In the genomic region with DNA sequence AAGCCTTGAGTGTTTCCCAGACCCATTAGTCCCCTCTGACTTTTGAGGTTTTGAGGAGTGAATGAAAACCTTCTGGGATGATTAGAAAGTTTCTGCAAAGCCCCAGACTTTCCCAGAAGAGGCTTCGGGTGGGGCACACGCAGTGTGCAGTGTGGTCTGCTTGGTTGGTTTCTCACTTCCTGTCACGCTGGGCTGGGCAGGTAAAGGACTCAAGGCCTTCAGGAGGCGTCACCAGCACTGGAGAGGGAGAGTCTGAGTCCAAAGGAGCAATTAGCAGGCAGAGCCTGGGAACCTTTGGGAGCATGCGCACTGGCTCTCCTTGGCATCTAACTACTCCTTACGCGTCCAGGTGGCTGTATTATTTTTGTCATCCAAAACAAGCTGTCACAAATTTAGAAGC, we compare ENCODE assay signal across 16 mouse cellular contexts. TPM values are rescaled to one million over a fixed set of nuclear protein-coding genes. Genes with fewer than 3 reads are reported as not detected.
DNase-seq lines count a peak whose midpoint lies in the region; ATAC-seq lines count a peak whose summit lies in the region.
"Had no signal": no experiment of that assay in that cellular context is flagged by ENCODE, and none has a peak within 500 bp of the region (broad histone marks: within the 10 kb centered on the region; RNA-seq: fewer than 3 reads in every experiment).

No protein-coding gene starts in this region.

- no peaks in the 10 kb centered on the region for H3K36me3 ChIP-seq in intestine, embryonic 16.5 days (ENCODE audit: control insufficient read depth, insufficient read depth, low read length)
- H3K36me3 ChIP-seq in liver, embryonic 11.5 days (ENCODE audit: control insufficient read depth, insufficient read depth, low read length): no peaks in the 10 kb centered on the region
- no peaks in the 10 kb centered on the region for H3K36me3 ChIP-seq in midbrain, embryonic 16.5 days (ENCODE audit: control insufficient read depth, insufficient read depth, low read length)
- H3K36me3 ChIP-seq: embryonic facial prominence, embryonic 10.5 days; forebrain, embryonic 10.5 days; heart, embryonic 13.5 days; liver, embryonic 15.5 days; neural tube, embryonic 12.5 days had no signal

- DNase-seq in B cell, adult 2 months: peak; percentile 24 to 32
- DNase-seq in cerebellum, adult 18-20 months: peak; percentile 77 to 85
- DNase-seq in kidney, postnatal 25 days: peak; percentile 70 to 89
- DNase-seq in liver, embryonic 11.5 days (ENCODE audit: low spot score): no peak
- no peak for DNase-seq in urinary bladder, postnatal 25 days (ENCODE audit: low spot score)
- no peak for DNase-seq in frontal cortex, postnatal 10 days (ENCODE audit: low spot score in 2 of 2)
- DNase-seq: gastrocnemius, adult 2 months had no signal

- no peaks in the 10 kb centered on the region for H3K4me1 ChIP-seq in intestine, embryonic 16.5 days (ENCODE audit: control insufficient read depth, insufficient read depth, low read length)
- no peaks in the 10 kb centered on the region for H3K4me1 ChIP-seq in liver, embryonic 11.5 days (replicated peaks; ENCODE audit: control insufficient read depth, insufficient read depth, low read length)
- no peaks in the 10 kb centered on the region for H3K4me1 ChIP-seq in midbrain, embryonic 16.5 days (ENCODE audit: control insufficient read depth, insufficient read depth, low read length)
- H3K4me1 ChIP-seq: embryonic facial prominence, embryonic 10.5 days; forebrain, embryonic 10.5 days; heart, embryonic 13.5 days; liver, embryonic 15.5 days; neural tube, embryonic 12.5 days had no signal

- 68% methylated on average over 7 of the region's 7 CpGs for WGBS in intestine, embryonic 16.5 days
- 54% methylated on average over 7 of the region's 7 CpGs for WGBS in liver, embryonic 11.5 days
- WGBS in midbrain, embryonic 16.5 days: 81% methylated on average over 7 of the region's 7 CpGs

- no peak overlapping the region for H3K27ac ChIP-seq in intestine, embryonic 16.5 days (ENCODE audit: low read length)
- no peak overlapping the region for H3K27ac ChIP-seq in liver, embryonic 11.5 days (ENCODE audit: low read depth, low read length)
- H3K27ac ChIP-seq in midbrain, embryonic 16.5 days (ENCODE audit: low read length): no peak overlapping the region
- H3K27ac ChIP-seq: embryonic facial prominence, embryonic 10.5 days; forebrain, embryonic 10.5 days; gastrocnemius, adult 2 months; heart, embryonic 13.5 days; liver, embryonic 15.5 days; neural tube, embryonic 12.5 days had no signal

- H3K9me3 ChIP-seq in intestine, embryonic 16.5 days (ENCODE audit: control insufficient read depth, low read length): no peaks in the 10 kb centered on the region
- H3K9me3 ChIP-seq in liver, embryonic 11.5 days (ENCODE audit: control insufficient read depth, low read length): no peaks in the 10 kb centered on the region
- no peaks in the 10 kb centered on the region for H3K9me3 ChIP-seq in midbrain, embryonic 16.5 days (replicated peaks; ENCODE audit: control insufficient read depth, low read length, poor library complexity, severe bottlenecking)
- H3K9me3 ChIP-seq: embryonic facial prominence, embryonic 10.5 days; forebrain, embryonic 10.5 days; heart, embryonic 13.5 days; liver, embryonic 15.5 days; megakaryocyte, embryonic 14.5 days; neural tube, embryonic 12.5 days had no signal

- H3K27me3 ChIP-seq in intestine, embryonic 16.5 days (replicated peaks; ENCODE audit: control insufficient read depth, insufficient read depth, low read length): no peaks in the 10 kb centered on the region
- no peaks in the 10 kb centered on the region for H3K27me3 ChIP-seq in liver, embryonic 11.5 days (replicated peaks; ENCODE audit: control insufficient read depth, insufficient read depth, low read length)
- no peaks in the 10 kb centered on the region for H3K27me3 ChIP-seq in midbrain, embryonic 16.5 days (ENCODE audit: control insufficient read depth, insufficient read depth, low read depth, low read length)
- H3K27me3 ChIP-seq: heart, embryonic 13.5 days; liver, embryonic 15.5 days; neural tube, embryonic 12.5 days had no signal

- peak; percentile 89 for ATAC-seq in intestine, embryonic 16.5 days
- ATAC-seq in liver, embryonic 11.5 days (replicated peaks; ENCODE audit: low FRiP score): no peak
- no peak for ATAC-seq in midbrain, embryonic 16.5 days
- ATAC-seq: hindbrain, embryonic 16.5 days had no signal

- H3K9ac ChIP-seq in intestine, embryonic 16.5 days (ENCODE audit: low read depth, low read length): no peak overlapping the region
- no peak overlapping the region for H3K9ac ChIP-seq in liver, embryonic 11.5 days (ENCODE audit: low read depth, low read length)
- H3K9ac ChIP-seq in midbrain, embryonic 16.5 days (ENCODE audit: low read depth, low read length): no peak overlapping the region
- H3K9ac ChIP-seq: heart, embryonic 13.5 days; liver, embryonic 15.5 days; neural tube, embryonic 12.5 days had no signal

- H3K4me2 ChIP-seq in intestine, embryonic 16.5 days (ENCODE audit: low read depth, low read length): no peak overlapping the region
- H3K4me2 ChIP-seq in liver, embryonic 11.5 days: no peak overlapping the region
- no peak overlapping the region for H3K4me2 ChIP-seq in midbrain, embryonic 16.5 days (ENCODE audit: low read length)
- H3K4me2 ChIP-seq: heart, embryonic 13.5 days; liver, embryonic 15.5 days; neural tube, embryonic 12.5 days had no signal

- H3K4me3 ChIP-seq in intestine, embryonic 16.5 days (ENCODE audit: low read length): no peak overlapping the region
- no peak overlapping the region for H3K4me3 ChIP-seq in liver, embryonic 11.5 days (ENCODE audit: low read depth, low read length)
- no peak overlapping the region for H3K4me3 ChIP-seq in midbrain, embryonic 16.5 days (ENCODE audit: low read depth, low read length)
- H3K4me3 ChIP-seq: embryonic facial prominence, embryonic 10.5 days; forebrain, embryonic 10.5 days; gastrocnemius, adult 2 months; heart, embryonic 13.5 days; liver, embryonic 15.5 days; megakaryocyte, embryonic 14.5 days; neural tube, embryonic 12.5 days had no signal

RNA-seq across cellular contexts. Expression of a gene that starts 50.2 kb away (rescaled TPM):
- 0.48 and 0.56 TPM in 2 replicates for polyA plus RNA-seq in intestine, embryonic 16.5 days (2015; fragmentation: Nextera tagmentation; extraction: Ambion mirVana)
- 0.10 and 0.17 TPM in 2 replicates for polyA plus RNA-seq in liver, embryonic 11.5 days (2014; fragmentation: Nextera tagmentation; extraction: Ambion mirVana)
- 6.2 and 6.3 TPM in 2 replicates for polyA plus RNA-seq in midbrain, embryonic 16.5 days (2015; fragmentation: Nextera tagmentation; extraction: Ambion mirVana)

Comparison
In these comparisons a context has a peak if more than half of its experiments do, and no peak if none do; other contexts are left out.
1. DNase-seq: peak in B cell, adult 2 months (2 of 2), cerebellum, adult 18-20 months (2 of 2) and kidney, postnatal 25 days (2 of 2); none in liver, embryonic 11.5 days (single experiment), urinary bladder, postnatal 25 days (single experiment) and frontal cortex, postnatal 10 days (0 of 2).